Mouse (Mus musculus): ENCODE measurements at regions not wholly inside any gene's neighbourhood (a gene's known extent, or its start where the extent isn't known, plus 50 kb on each side); places are given as distances from the start of the nearest gene placed in this dataset.
"Not testable (repeated sequence)": the region's sequence is repeated elsewhere in the genome, so short reads cannot be mapped to it uniquely, and the experiment has no call there.

- H3K27ac ChIP-seq (ENCODE audit: low read depth, low read length); H3K9ac ChIP-seq (ENCODE audit: low read length); H3K4me2 ChIP-seq; DNase-seq (ENCODE audit: low spot score, missing footprints); ATAC-seq (ENCODE audit: low FRiP score); H3K9me3 ChIP-seq (ENCODE audit: control insufficient read depth, low read length); H3K36me3 ChIP-seq (ENCODE audit: control insufficient read depth, insufficient read depth, low read length); H3K27me3 ChIP-seq (ENCODE audit: control insufficient read depth, insufficient read depth, low read length); H3K4me3 ChIP-seq (ENCODE audit: low read depth, low read length): not testable (repeated sequence)
- peaks cover 37% of the 10 kb centered on the region for H3K4me1 ChIP-seq (ENCODE audit: control insufficient read depth, insufficient read depth, low read length)
- WGBS = 69% methylated on average over 1 of the region's 1 CpGs
Measured at GRCm38 (mm10) chr17:13654606-13655005, 105.7 kb upstream of the Afdn start.

GRCm38 (mm10) chr17:13656065-13656464, 104.3 kb upstream of the Afdn start:
- H3K4me3 ChIP-seq (ENCODE audit: low read depth, low read length) = no peak overlapping the region
- ATAC-seq (ENCODE audit: low FRiP score) = peak; percentile 8
- H3K9me3 ChIP-seq (ENCODE audit: control insufficient read depth, low read length) = no peaks in the 10 kb centered on the region
- no peak for DNase-seq (ENCODE audit: low spot score, missing footprints)
- H3K27me3 ChIP-seq (ENCODE audit: control insufficient read depth, insufficient read depth, low read length) = no peaks in the 10 kb centered on the region
- 18% methylated on average over 3 of the region's 3 CpGs for WGBS
- H3K4me1 ChIP-seq (ENCODE audit: control insufficient read depth, insufficient read depth, low read length) = peaks cover 37% of the 10 kb centered on the region
- H3K9ac ChIP-seq (ENCODE audit: low read length) = no peak overlapping the region
- H3K36me3 ChIP-seq (ENCODE audit: control insufficient read depth, insufficient read depth, low read length) = no peaks in the 10 kb centered on the region
- H3K27ac ChIP-seq (ENCODE audit: low read depth, low read length) = peak overlapping the region; percentile 21; the same call in 1 of the 2 replicates
- peak overlapping the region; percentile 14; the same call in 1 of the 2 replicates for H3K4me2 ChIP-seq

- peak overlapping the region; percentile 45; the same call in 1 of the 2 replicates for H3K9ac ChIP-seq (ENCODE audit: low read length)
- ATAC-seq (ENCODE audit: low FRiP score) (peak; percentile 62), DNase-seq (ENCODE audit: low spot score, missing footprints) (peak; percentile 93)
- peaks cover 37% of the 10 kb centered on the region for H3K4me1 ChIP-seq (ENCODE audit: control insufficient read depth, insufficient read depth, low read length)
- no peaks in the 10 kb centered on the region for H3K9me3 ChIP-seq (ENCODE audit: control insufficient read depth, low read length)
- peak overlapping the region; percentile 37 for H3K4me2 ChIP-seq
- no peaks in the 10 kb centered on the region for H3K27me3 ChIP-seq (ENCODE audit: control insufficient read depth, insufficient read depth, low read length)
- peak overlapping the region; percentile 49; the same call in 1 of the 2 replicates for H3K27ac ChIP-seq (ENCODE audit: low read depth, low read length)
- H3K4me3 ChIP-seq (ENCODE audit: low read depth, low read length) = no peak overlapping the region
- under 1% methylated on average over 12 of the region's 15 CpGs for WGBS
- H3K36me3 ChIP-seq (ENCODE audit: control insufficient read depth, insufficient read depth, low read length) = no peaks in the 10 kb centered on the region
Measured at GRCm38 (mm10) chr17:13656485-13657181, 103.7 kb upstream of the Afdn start.

GRCm38 (mm10) chr17:13657182-13657562, 103.2 kb upstream of the Afdn start:
- H3K9ac ChIP-seq (ENCODE audit: low read length) = no peak overlapping the region; the same call in 1 of the 2 replicates
- no peak for ATAC-seq (ENCODE audit: low FRiP score)
- H3K4me3 ChIP-seq (ENCODE audit: low read depth, low read length) = no peak overlapping the region
- peaks cover 37% of the 10 kb centered on the region for H3K4me1 ChIP-seq (ENCODE audit: control insufficient read depth, insufficient read depth, low read length)
- H3K27me3 ChIP-seq (ENCODE audit: control insufficient read depth, insufficient read depth, low read length) = no peaks in the 10 kb centered on the region
- H3K4me2 ChIP-seq = peak overlapping the region; percentile 37; the same call in 1 of the 2 replicates
- H3K9me3 ChIP-seq (ENCODE audit: control insufficient read depth, low read length) = no peaks in the 10 kb centered on the region
- DNase-seq (ENCODE audit: low spot score, missing footprints) = no peak
- WGBS = 18% methylated on average over 10 of the region's 10 CpGs
- no peaks in the 10 kb centered on the region for H3K36me3 ChIP-seq (ENCODE audit: control insufficient read depth, insufficient read depth, low read length)
- H3K27ac ChIP-seq (ENCODE audit: low read depth, low read length) = peak overlapping the region; percentile 49; the same call in 1 of the 2 replicates

GRCm38 (mm10) chr17:13657656-13658292, 102.6 kb upstream of the Afdn start:
- Histone ChIP-seq H3K4me2 (no peak overlapping the region; the same call in 1 of the 2 replicates), H3K9me3 (ENCODE audit: control insufficient read depth, low read length) (no peaks in the 10 kb centered on the region), H3K9ac (ENCODE audit: low read length) (peak overlapping the region; percentile 34; the same call in 1 of the 2 replicates), H3K36me3 (ENCODE audit: control insufficient read depth, insufficient read depth, low read length) (no peaks in the 10 kb centered on the region), H3K27me3 (ENCODE audit: control insufficient read depth, insufficient read depth, low read length) (no peaks in the 10 kb centered on the region), H3K4me3 (ENCODE audit: low read depth, low read length) (no peak overlapping the region), H3K4me1 (ENCODE audit: control insufficient read depth, insufficient read depth, low read length) (peaks cover 37% of the 10 kb centered on the region), H3K27ac (ENCODE audit: low read depth, low read length) (peak overlapping the region; percentile 80)
- ATAC-seq (ENCODE audit: low FRiP score) = peak; percentile 71
- WGBS = 13% methylated on average over 9 of the region's 9 CpGs
- peak; percentile 92 for DNase-seq (ENCODE audit: low spot score, missing footprints)

- Histone ChIP-seq H3K9me3 (ENCODE audit: control insufficient read depth, low read length) (no peaks in the 10 kb centered on the region), H3K4me2 (peak overlapping the region; percentile 17; the same call in 1 of the 2 replicates), H3K27me3 (ENCODE audit: control insufficient read depth, insufficient read depth, low read length) (no peaks in the 10 kb centered on the region), H3K4me3 (ENCODE audit: low read depth, low read length) (no peak overlapping the region), H3K9ac (ENCODE audit: low read length) (peak overlapping the region; percentile 34; the same call in 1 of the 2 replicates), H3K4me1 (ENCODE audit: control insufficient read depth, insufficient read depth, low read length) (peaks cover 37% of the 10 kb centered on the region), H3K27ac (ENCODE audit: low read depth, low read length) (peak overlapping the region; percentile 80), H3K36me3 (ENCODE audit: control insufficient read depth, insufficient read depth, low read length) (no peaks in the 10 kb centered on the region)
- ATAC-seq (ENCODE audit: low FRiP score) (peak; percentile 28), DNase-seq (ENCODE audit: low spot score, missing footprints) (no peak)
- WGBS = 6% methylated on average over 3 of the region's 3 CpGs
Measured at GRCm38 (mm10) chr17:13658321-13658978, 101.9 kb upstream of the Afdn start.

- Histone ChIP-seq H3K27ac (ENCODE audit: low read depth, low read length) (peak overlapping the region; percentile 42; the same call in 1 of the 2 replicates), H3K4me1 (ENCODE audit: control insufficient read depth, insufficient read depth, low read length) (peaks cover 37% of the 10 kb centered on the region), H3K27me3 (ENCODE audit: control insufficient read depth, insufficient read depth, low read length) (no peaks in the 10 kb centered on the region), H3K36me3 (ENCODE audit: control insufficient read depth, insufficient read depth, low read length) (no peaks in the 10 kb centered on the region), H3K4me2 (peak overlapping the region; percentile 17; the same call in 1 of the 2 replicates), H3K4me3 (ENCODE audit: low read depth, low read length) (no peak overlapping the region), H3K9me3 (ENCODE audit: control insufficient read depth, low read length) (no peaks in the 10 kb centered on the region), H3K9ac (ENCODE audit: low read length) (no peak overlapping the region)
- DNase-seq (ENCODE audit: low spot score, missing footprints) (no peak), ATAC-seq (ENCODE audit: low FRiP score) (peak; percentile 14)
- WGBS = 7% methylated on average over 8 of the region's 8 CpGs
Measured at GRCm38 (mm10) chr17:13659103-13659502, 101.2 kb upstream of the Afdn start.

- Histone ChIP-seq H3K27me3 (ENCODE audit: control insufficient read depth, insufficient read depth, low read length) (no peaks in the 10 kb centered on the region), H3K9ac (ENCODE audit: low read length) (no peak overlapping the region), H3K4me2 (no peak overlapping the region), H3K4me3 (ENCODE audit: low read depth, low read length) (no peak overlapping the region), H3K4me1 (ENCODE audit: control insufficient read depth, insufficient read depth, low read length) (peaks cover 37% of the 10 kb centered on the region), H3K36me3 (ENCODE audit: control insufficient read depth, insufficient read depth, low read length) (no peaks in the 10 kb centered on the region), H3K9me3 (ENCODE audit: control insufficient read depth, low read length) (no peaks in the 10 kb centered on the region), H3K27ac (ENCODE audit: low read depth, low read length) (no peak overlapping the region; the same call in 1 of the 2 replicates)
- WGBS = 65% methylated on average over 4 of the region's 4 CpGs
- no peak for ATAC-seq (ENCODE audit: low FRiP score)
- DNase-seq (ENCODE audit: low spot score, missing footprints) = no peak
Measured at GRCm38 (mm10) chr17:13659943-13660342, 100.4 kb upstream of the Afdn start.

Measured in midbrain, embryonic 11.5 days (tissue).